Mouse (Mus musculus): ENCODE measurements around the gene Tmed11. TPM values are rescaled to one million over a fixed set of nuclear protein-coding genes. Genes with fewer than 3 reads are reported as not detected.

Tmed11 gene
- polyA plus RNA-seq, 1 experiment from 2014 or later: not detected

GRCm38 (mm10) chr5:108744629-108745028 lies 50.5 kb downstream of the Tmed11 start:
- Histone ChIP-seq H3K4me2 (no peak overlapping the region), H3K36me3 (no peaks in the 10 kb centered on the region), H3K27ac (no peak overlapping the region), H3K9ac (no peak overlapping the region), H3K27me3 (no peaks in the 10 kb centered on the region), H3K4me3 (no peak overlapping the region), H3K9me3 (replicated peaks) (no peaks in the 10 kb centered on the region), H3K4me1 (replicated peaks) (no peaks in the 10 kb centered on the region)
- 83% methylated on average over 3 of the region's 3 CpGs for WGBS
- ATAC-seq (replicated peaks; ENCODE audit: insufficient number of reproducible peaks, insufficient read depth, low FRiP score, low read depth): no peak

- no peak for ATAC-seq (replicated peaks; ENCODE audit: insufficient number of reproducible peaks, insufficient read depth, low FRiP score, low read depth)
- no peak overlapping the region for H3K27ac ChIP-seq
- no peak overlapping the region for H3K9ac ChIP-seq
- H3K4me2 ChIP-seq: no peak overlapping the region
- H3K4me1 ChIP-seq (replicated peaks): no peaks in the 10 kb centered on the region
- H3K27me3 ChIP-seq: no peaks in the 10 kb centered on the region
- no peaks in the 10 kb centered on the region for H3K9me3 ChIP-seq (replicated peaks)
- no peak overlapping the region for H3K4me3 ChIP-seq
- 57% methylated on average over 2 of the region's 2 CpGs for WGBS
- no peaks in the 10 kb centered on the region for H3K36me3 ChIP-seq
Observed at GRCm38 (mm10) chr5:108743856-108744255, 51.3 kb downstream of the Tmed11 start.

DNA sequence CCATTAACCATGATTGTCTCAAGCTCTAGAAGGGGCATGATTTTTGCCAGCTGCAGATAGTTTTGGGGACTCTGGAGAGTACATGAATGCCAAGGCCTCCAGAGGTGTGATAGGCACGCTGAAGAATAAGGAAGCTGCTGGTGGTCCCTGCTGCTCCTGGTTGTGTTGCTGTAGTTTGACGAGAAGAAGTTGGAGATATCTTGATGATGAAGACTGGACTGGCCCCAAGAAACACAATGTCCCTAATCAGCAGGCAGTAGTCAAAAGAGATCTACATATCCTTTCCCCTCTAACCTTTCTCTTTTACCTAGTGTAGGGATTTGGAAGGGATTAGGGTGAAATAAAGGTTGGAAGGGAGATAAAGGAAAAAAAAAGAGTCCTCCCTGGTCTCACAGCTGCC lies 52.6 kb downstream of the Tmed11 start:
- Histone ChIP-seq H3K4me1 (replicated peaks) (no peaks in the 10 kb centered on the region), H3K27me3 (no peaks in the 10 kb centered on the region), H3K4me2 (no peak overlapping the region), H3K9me3 (replicated peaks) (no peaks in the 10 kb centered on the region), H3K9ac (no peak overlapping the region), H3K36me3 (no peaks in the 10 kb centered on the region), H3K4me3 (no peak overlapping the region), H3K27ac (no peak overlapping the region)
- 66% methylated on average over 2 of the region's 2 CpGs for WGBS
- no peak for ATAC-seq (replicated peaks; ENCODE audit: insufficient number of reproducible peaks, insufficient read depth, low FRiP score, low read depth)

GRCm38 (mm10) chr5:108741844-108742243 lies 53.3 kb downstream of the Tmed11 start:
- WGBS: 61% methylated on average over 2 of the region's 2 CpGs
- Histone ChIP-seq H3K27ac (no peak overlapping the region), H3K9ac (no peak overlapping the region), H3K4me3 (no peak overlapping the region), H3K27me3 (no peaks in the 10 kb centered on the region), H3K4me2 (no peak overlapping the region), H3K9me3 (replicated peaks) (no peaks in the 10 kb centered on the region), H3K36me3 (no peaks in the 10 kb centered on the region), H3K4me1 (replicated peaks) (no peaks in the 10 kb centered on the region)
- ATAC-seq (replicated peaks; ENCODE audit: insufficient number of reproducible peaks, insufficient read depth, low FRiP score, low read depth): no peak

DNA sequence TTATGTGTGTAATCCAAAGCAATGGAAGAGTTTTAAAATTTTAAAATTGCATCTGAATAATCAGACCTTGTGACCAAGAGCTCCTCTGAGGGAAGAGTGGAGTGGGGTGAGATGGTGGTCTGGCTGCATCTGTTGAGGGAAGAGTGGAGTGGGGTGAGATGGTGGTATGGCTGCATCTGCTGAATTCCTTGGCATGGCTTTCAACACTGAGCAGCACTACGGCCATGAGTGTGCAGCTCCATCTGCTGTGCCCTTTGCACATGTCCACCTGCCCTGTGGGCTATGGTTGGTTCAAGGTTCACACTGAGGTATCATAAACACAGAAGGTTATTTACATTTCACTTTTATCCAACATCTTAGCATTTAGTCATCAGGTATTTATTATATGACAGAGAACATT lies 67.7 kb downstream of the Tmed11 start:
- Histone ChIP-seq H3K36me3 (no peaks in the 10 kb centered on the region), H3K4me1 (replicated peaks) (no peaks in the 10 kb centered on the region; the same call in 1 of the 2 replicates), H3K4me3 (no peak overlapping the region), H3K9me3 (replicated peaks) (no peaks in the 10 kb centered on the region), H3K4me2 (no peak overlapping the region), H3K9ac (no peak overlapping the region), H3K27ac (no peak overlapping the region), H3K27me3 (no peaks in the 10 kb centered on the region)
- WGBS: 80% methylated on average over 1 of the region's 1 CpGs
- no peak for ATAC-seq (replicated peaks; ENCODE audit: insufficient number of reproducible peaks, insufficient read depth, low FRiP score, low read depth)

Other genes with a start within 250 kb of the Tmed11 start
- gene Cplx1, start 245.3 kb downstream of the Tmed11 start, polyA plus RNA-seq (2015; fragmentation: Nextera tagmentation; extraction: Ambion mirVana): 0.66 and 1.9 TPM in 2 replicates
- gene Gak, start 165.6 kb downstream of the Tmed11 start, polyA plus RNA-seq (2015; fragmentation: Nextera tagmentation; extraction: Ambion mirVana): 23.6 and 35.4 TPM in 2 replicates
- gene Tmem175, start 165.6 kb downstream of the Tmed11 start, polyA plus RNA-seq (2015; fragmentation: Nextera tagmentation; extraction: Ambion mirVana): 14.1 and 18.9 TPM in 2 replicates
- gene Idua, start 135.0 kb downstream of the Tmed11 start, polyA plus RNA-seq (2015; fragmentation: Nextera tagmentation; extraction: Ambion mirVana): 13.9 and 15.2 TPM in 2 replicates
- gene Dgkq, start 125.7 kb downstream of the Tmed11 start, polyA plus RNA-seq (2015; fragmentation: Nextera tagmentation; extraction: Ambion mirVana): 6.7 and 7.4 TPM in 2 replicates
- 0.29 and 0.71 TPM in 2 replicates for gene Slc26a1, start 119.8 kb downstream of the Tmed11 start, polyA plus RNA-seq (2015; fragmentation: Nextera tagmentation; extraction: Ambion mirVana)
- 14.6 and 20.1 TPM in 2 replicates for gene Fgfrl1, start 103.0 kb downstream of the Tmed11 start, polyA plus RNA-seq (2015; fragmentation: Nextera tagmentation; extraction: Ambion mirVana)
- not detected in 2 replicates for gene Rnf212, start 20.4 kb downstream of the Tmed11 start, polyA plus RNA-seq (2015; fragmentation: Nextera tagmentation; extraction: Ambion mirVana)
- gene Vmn2r8, start 13.5 kb upstream of the Tmed11 start, polyA plus RNA-seq (2015; fragmentation: Nextera tagmentation; extraction: Ambion mirVana): not detected in 2 replicates
- gene Vmn2r9, start 57.2 kb upstream of the Tmed11 start, polyA plus RNA-seq (2015; fragmentation: Nextera tagmentation; extraction: Ambion mirVana): not detected in 2 replicates
- not detected in 2 replicates for gene Vmn2r10, start 211.2 kb upstream of the Tmed11 start, polyA plus RNA-seq (2015; fragmentation: Nextera tagmentation; extraction: Ambion mirVana)

All from heart, embryonic 15.5 days (tissue).